Mouse (Mus musculus) R1 (cell line): Measurements from ENCODE around the gene Ep400.

Source experiments
- DNase-seq: peaks from one replicate; pipeline ENCODE4 v3.0.0-alpha.2; 2018; ENCODE audit warnings: low read depth, low spot score

Ep400 gene

DNA sequence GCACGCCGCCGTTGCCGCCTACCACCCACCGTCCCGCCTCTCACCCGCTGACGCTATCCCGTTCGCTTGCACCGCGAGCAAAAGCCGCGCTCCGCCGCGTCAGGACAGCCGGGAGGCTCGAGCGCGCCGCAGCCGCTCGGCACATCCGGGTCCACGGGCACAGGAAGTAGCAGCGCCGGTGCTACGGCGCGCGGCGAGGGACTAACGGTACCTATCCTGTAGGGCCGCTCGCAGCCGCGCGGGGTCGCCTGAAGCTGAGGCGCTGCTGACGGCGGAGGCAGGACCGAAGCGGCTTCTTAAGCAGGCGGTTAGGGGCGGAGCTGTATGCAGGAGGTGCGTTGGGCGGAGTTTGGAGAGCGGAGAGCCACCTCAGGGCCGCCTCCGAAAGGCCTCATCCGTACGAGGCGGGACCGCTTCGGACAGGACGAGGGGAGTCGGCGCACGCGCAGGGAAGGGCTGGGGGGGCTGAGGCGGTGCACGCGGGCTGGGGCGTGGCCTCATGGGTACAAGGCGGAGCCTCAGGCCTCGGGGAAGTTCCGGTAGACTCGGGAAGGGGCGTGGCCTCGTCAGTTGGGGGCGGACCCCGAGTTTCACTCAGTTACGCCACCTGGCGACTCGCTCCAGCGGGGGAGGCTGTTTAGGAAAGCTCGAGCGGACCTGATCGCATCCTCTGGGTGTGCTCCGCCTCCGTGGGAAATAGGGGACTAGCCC lies at the start of gene Ep400:
Gene Ep400, minus strand, starts transcription at position 270 of the 711 bp plus-strand sequence.
- peak; percentile 99 for DNase-seq

- DNase-seq: peak; percentile 98
Observed at GRCm38 (mm10) chr5:110809667-110810325, 39.3 kb upstream of the Ep400 start, which contains the start of gene Ulk1. Gene Ulk1 (minus strand): TSS chr5:110810097.

DNA sequence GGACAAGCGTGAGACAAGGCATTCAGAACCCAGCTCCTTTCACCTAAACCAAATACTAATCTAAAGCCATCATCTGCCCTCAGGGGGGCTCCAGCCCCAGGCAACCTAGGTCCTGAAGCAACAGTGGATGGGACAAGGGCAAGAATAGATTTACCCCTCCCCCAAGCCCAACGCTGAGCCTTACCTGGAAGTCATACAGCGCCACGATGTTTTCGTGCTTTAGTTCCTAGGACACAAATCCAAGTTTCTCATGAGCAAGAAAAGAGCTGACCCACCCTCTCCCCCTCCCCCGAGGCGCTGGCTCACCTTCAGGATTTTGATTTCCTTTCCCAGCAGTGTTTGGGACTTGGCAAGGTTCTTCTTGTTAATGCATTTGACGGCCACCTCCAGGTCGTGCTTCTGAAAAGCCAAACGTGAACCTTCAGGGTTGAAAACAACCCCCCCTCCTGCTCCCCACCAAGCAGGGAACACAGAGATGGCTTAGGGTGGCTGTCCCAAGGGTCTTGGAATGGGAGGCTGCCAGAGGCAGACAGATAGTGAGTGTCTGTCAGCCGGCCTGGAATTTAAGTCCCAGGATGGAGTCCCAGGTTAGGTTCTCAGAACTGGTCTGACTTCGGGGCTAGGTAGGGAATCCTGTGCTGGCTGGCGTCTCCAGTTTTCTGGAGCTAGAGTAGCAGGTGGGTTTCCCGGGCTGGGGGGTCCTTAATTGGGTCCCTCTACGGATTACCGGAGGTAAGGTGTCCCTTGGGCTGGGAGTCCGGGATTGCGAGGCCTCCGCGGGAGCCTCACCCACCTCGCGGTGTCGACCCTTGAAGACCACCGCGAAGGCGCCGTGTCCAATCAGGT lies 38.5 kb upstream of the Ep400 start:
- DNase-seq: peak; percentile 81

GRCm38 (mm10) chr5:110808061-110808631 lies 37.6 kb upstream of the Ep400 start:
- DNase-seq: peak; percentile 92

DNA sequence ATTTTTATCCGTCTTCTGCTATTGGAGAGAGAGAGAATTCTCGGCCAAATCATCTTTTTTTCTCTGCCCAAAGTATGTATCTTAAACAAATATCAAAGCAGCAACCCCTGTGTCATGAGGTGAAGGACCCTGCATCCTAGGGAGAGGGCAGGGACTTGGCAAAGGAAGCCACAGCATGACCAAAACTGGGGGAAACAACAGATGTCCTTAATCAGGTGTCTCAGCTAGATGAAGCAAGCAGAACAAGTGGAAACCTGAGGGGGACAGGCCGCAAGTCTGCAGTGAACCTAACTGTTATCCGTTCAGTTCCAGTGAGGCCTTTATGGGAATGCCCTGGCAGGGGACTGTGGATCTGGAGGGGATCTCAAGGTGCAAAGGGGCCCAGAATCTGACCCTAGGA lies 36.9 kb upstream of the Ep400 start:
- DNase-seq: no peak

DNA sequence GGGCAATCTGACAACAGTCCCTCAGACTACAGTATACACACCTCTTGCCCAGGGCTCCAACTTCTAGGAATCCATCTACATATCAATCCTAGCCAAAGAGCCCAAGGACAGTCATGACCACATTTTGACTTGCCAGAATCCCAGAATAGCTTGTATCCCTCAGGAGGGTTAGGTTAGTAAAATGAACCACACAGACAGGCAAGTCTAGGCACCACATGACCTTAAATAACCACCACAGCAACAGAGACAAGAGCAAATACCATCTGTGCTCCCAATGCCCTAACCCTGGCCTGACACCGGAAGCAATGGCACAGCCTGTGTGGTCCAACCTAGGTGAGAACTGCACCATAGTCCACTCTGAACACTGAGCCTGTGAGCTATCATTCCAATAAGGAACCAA lies 36.2 kb upstream of the Ep400 start:
- DNase-seq: peak; percentile 68

GRCm38 (mm10) chr5:110806154-110806553 lies 35.6 kb upstream of the Ep400 start:
- peak; percentile 90 for DNase-seq

DNA sequence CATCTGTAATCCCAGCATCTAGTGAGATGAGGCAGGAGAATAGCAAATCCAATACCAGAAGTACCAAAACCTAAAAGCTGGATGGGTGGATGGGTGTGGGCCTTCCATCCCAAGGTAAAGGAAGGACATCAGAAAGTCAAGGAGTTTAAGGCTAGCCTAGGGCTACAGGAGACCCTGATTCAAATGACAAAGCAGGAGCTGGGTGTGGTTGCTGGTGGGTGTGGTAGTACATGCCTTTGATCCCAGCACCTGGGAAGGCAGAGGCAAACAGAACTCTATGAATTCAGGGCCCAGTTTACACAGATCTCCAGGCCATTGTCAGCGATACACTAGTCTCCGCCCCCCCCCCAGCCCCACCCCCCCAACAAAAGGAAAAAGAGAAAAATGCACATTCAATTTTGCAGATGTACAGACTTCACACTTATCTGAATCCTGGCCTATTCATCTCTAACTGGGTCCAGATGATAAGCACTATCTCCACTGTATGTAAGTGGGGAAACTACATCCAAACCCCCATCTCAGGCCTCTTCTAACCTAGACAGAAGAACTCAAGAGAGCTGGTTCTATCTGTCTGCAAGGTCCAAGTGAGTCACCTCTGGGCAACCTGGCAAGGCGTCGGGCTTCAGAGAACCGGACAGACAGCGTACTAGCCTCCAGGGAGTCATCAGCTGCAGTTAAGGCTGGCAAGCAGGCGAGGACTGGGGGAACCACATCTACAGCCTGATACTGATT lies 33.7 kb upstream of the Ep400 start:
- peak; percentile 98 for DNase-seq

DNA sequence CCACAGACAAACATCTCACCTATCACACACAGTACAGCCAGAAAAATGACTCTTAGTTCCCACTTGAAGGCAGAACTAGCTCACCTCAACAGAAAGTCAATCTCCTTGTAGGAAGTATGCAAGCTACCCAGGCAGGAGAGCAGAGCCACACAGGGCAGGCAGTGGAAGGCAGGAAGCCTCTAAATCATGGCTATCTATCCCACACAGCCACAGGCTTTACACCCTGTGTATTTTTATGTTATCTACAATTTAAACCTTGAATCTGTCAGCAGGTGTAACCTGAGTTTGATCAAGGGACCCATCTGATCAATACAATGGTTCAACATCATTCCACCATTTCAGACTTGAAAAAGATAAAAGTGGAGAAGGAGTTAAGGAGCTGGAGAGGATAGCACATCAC lies 32.3 kb upstream of the Ep400 start:
- no peak for DNase-seq

GRCm38 (mm10) chr5:110802186-110802585 lies 31.7 kb upstream of the Ep400 start:
- DNase-seq: no peak

- no peak for DNase-seq
Observed at GRCm38 (mm10) chr5:110801036-110801624, 30.6 kb upstream of the Ep400 start.

DNA sequence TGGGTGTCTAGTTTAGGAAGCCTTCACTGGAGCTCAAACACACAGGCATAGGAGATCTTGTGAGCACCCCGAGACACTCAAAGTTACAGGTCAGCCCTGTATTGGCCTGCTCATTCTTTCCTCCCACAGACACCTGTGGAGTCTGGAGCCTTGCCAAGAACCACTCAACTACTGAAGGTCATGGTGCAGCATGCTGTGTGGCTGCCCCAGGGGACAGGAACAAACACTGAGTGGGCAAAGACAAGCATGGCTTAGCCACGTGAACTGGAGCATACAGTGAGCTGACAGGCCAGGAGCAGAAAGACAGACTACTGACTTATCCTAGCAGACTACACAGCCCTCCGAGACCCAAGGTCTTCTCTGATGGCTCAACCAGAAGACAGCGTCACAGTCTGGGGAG lies 27.2 kb upstream of the Ep400 start:
- DNase-seq: peak; percentile 73

DNA sequence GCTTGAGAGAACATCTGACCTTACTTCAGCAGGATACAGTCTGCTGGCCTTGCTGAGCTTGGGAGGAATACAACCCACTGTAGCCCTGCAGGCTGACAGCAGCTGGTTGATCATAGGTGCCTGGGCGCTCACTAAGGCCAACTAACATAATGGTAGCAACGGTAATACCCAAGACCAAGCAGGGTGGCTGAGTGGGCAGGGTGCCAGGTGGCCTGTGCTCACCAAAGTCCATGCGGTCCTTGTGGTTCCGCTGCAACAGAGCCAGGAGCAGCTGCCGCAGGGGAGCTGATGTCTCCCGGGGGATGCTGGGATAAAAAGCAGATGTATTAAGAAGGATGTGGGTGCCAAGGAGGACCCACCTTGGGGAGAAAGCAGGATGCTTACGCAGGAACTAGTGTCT lies 23.8 kb upstream of the Ep400 start:
- DNase-seq: no peak

GRCm38 (mm10) chr5:110788684-110789083 lies 18.2 kb upstream of the Ep400 start:
- peak; percentile 79 for DNase-seq

- DNase-seq: peak; percentile 67
Observed at GRCm38 (mm10) chr5:110786081-110786835, 15.7 kb upstream of the Ep400 start.

DNA sequence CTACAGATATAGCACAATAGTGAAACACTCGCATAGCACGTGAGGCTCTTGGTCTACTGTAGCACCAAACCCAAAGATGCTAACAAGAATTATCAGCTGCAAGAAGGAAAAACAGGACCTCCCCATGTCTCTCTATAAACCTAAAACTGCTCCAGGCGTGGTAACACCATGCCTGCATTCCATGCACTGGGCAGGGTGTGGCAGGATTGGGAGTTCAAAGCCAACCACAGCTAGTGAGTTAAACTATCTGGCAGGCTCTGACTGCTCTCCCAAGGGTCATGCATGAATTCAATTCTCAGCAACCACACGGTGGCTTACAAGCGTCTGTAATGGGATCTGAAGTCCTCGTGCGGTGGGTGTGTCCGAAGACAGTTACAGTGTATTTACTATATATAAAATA lies 12.6 kb upstream of the Ep400 start:
- peak; percentile 36 for DNase-seq

DNA sequence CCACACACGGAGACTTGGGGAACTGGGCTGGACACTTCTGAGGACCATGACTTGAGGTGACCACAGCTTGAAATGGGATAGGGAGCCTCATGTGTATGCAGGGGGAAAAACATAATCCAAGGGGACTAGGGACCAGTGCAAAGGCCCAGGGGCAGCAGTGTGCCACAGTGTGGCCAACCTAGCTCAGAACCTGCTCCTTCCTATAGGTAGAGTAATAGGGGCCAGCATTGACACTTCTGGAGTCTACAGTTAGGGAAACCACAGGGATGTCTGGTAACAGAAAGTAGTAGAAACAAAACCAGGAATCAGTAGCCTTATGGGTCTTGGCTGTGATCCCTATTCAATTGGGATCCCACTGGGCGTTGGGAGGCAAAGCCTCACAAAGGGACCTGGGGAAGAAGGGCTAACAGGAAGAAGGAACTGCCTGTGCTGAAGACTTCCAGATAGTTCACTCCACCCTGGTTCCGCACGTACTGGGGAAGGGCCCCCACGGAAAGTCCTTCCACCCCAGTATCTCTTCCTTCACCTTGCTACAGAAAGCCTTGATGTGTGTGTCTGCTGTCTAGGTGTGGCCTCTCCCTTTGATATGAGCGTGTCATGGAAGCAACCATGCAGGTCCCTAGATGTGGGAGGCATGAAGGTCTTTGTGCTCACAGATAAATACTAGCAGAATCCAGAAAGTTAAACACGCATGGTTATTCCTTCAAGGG lies 11.2 kb upstream of the Ep400 start:
- no peak for DNase-seq

DNA sequence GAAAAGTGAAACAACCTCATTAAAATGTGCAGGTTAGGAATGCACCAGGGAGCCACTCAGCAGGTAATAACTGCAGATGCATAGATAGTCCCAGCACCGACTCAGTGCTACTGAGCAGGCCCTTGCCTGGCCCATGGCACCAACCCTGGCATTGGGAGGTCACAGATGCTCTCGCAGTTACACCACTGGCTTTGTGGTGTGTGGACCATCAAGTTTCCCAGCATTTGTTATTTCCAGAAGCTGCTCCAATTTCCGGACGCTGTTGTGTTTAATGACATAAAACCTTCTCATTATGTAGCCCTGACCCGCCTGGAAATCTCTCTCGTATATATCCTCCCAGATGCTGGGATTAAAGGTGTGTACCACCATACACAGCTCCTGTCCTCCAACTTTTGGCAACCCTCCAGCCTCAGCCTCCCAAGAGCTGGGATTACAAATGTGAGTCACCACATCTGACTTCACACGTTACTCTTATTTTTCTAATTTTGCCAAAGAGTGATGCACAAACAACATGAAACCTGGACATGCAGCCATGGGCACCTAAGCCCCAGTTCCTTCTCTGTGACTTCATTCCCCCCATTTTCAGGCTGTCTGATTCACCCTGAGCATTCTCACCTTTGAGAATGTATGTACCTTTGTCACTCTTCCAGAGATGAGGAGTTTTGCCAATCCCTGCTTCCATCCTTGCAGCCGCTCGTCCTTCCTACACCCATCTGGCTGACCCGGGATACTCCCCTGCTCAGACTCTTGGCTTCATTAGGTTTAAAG lies 10.4 kb upstream of the Ep400 start:
- DNase-seq: no peak
